Mouse (Mus musculus): ENCODE measurements around the gene Trim8. TPM values are rescaled to one million over a fixed set of nuclear protein-coding genes. Genes with fewer than 3 reads are reported as not detected.

Trim8 gene
- polyA plus RNA-seq, 1 experiment from 2014 or later, result 7.9 TPM

GRCm38 (mm10) chr19:46564043-46564462, 62.6 kb downstream of the Trim8 start:
- no peaks in the 10 kb centered on the region for H3K4me1 ChIP-seq (ENCODE audit: insufficient read depth)
- no peak overlapping the region for H3K4me2 ChIP-seq (ENCODE audit: low read depth, low read length)
- no peaks in the 10 kb centered on the region for H3K9me3 ChIP-seq (ENCODE audit: low read length)
- TF ChIP-seq CTCF (IDR thresholded peaks at IDR 0.05; ENCODE audit: low read depth) (no peak), EP300 (IDR thresholded peaks at IDR 0.05; ENCODE audit: low read depth) (no peak)
- H3K36me3 ChIP-seq (replicated peaks; ENCODE audit: insufficient read depth, low read length), result no peaks in the 10 kb centered on the region
- no peak for DNase-seq
- no peaks in the 10 kb centered on the region for H3K27me3 ChIP-seq (ENCODE audit: insufficient read depth, low read length)
- H3K27ac ChIP-seq (ENCODE audit: low read depth), result 0 out of 2 replicates have a peak overlapping the region, but pooled peaks have one; percentile 16
- no peak overlapping the region for H3K4me3 ChIP-seq (ENCODE audit: low read depth, low read length)
- H3K9ac ChIP-seq (replicated peaks), result no peak overlapping the region
- WGBS (ENCODE audit: insufficient replicate concordance), result 63% methylated on average over 14 of the region's 14 CpGs
- ATAC-seq, result peak; percentile 43; the same call in 1 of the 2 replicates

Other genes with a start within 250 kb of the Trim8 start
- 2.9 and 3.5 TPM in 2 replicates for gene Nfkb2, start 197.4 kb upstream of the Trim8 start, polyA plus RNA-seq (2015; fragmentation: Nextera tagmentation; extraction: Ambion mirVana)
- 1.9 and 2.0 TPM in 2 replicates for gene Psd, start 174.5 kb upstream of the Trim8 start, polyA plus RNA-seq (2015; fragmentation: Nextera tagmentation; extraction: Ambion mirVana)
- gene Fbxl15, start 173.5 kb upstream of the Trim8 start, polyA plus RNA-seq (2015; fragmentation: Nextera tagmentation; extraction: Ambion mirVana), result 8.6 and 8.8 TPM in 2 replicates
- 52.4 and 53.8 TPM in 2 replicates for gene Cuedc2, start 163.0 kb upstream of the Trim8 start, polyA plus RNA-seq (2015; fragmentation: Nextera tagmentation; extraction: Ambion mirVana)
- 3.4 and 3.9 TPM in 2 replicates for gene Mfsd13a, start 160.6 kb upstream of the Trim8 start, polyA plus RNA-seq (2015; fragmentation: Nextera tagmentation; extraction: Ambion mirVana)
- 0.75 and 1.0 TPM in 2 replicates for gene 2310034G01Rik, start 151.4 kb upstream of the Trim8 start, polyA plus RNA-seq (2015; fragmentation: Nextera tagmentation; extraction: Ambion mirVana)
- 31.8 and 35.4 TPM in 2 replicates for gene Actr1a, start 106.0 kb upstream of the Trim8 start, polyA plus RNA-seq (2015; fragmentation: Nextera tagmentation; extraction: Ambion mirVana)
- gene Sufu, start 104.8 kb upstream of the Trim8 start, polyA plus RNA-seq (2015; fragmentation: Nextera tagmentation; extraction: Ambion mirVana), result 3.7 and 3.8 TPM in 2 replicates
- gene Arl3, start 71.5 kb downstream of the Trim8 start, polyA plus RNA-seq (2015; fragmentation: Nextera tagmentation; extraction: Ambion mirVana), result 17.0 and 17.1 TPM in 2 replicates
- gene Sfxn2, start 71.7 kb downstream of the Trim8 start, polyA plus RNA-seq (2015; fragmentation: Nextera tagmentation; extraction: Ambion mirVana), result 63.0 and 63.4 TPM in 2 replicates
- gene Wbp1l, start 97.4 kb downstream of the Trim8 start, polyA plus RNA-seq (2015; fragmentation: Nextera tagmentation; extraction: Ambion mirVana), result 40.4 and 48.8 TPM in 2 replicates
- 3.3 and 5.8 TPM in 2 replicates for gene Cyp17a1, start 171.5 kb downstream of the Trim8 start, polyA plus RNA-seq (2015; fragmentation: Nextera tagmentation; extraction: Ambion mirVana)
- 6.6 and 7.1 TPM in 2 replicates for gene Borcs7, start 188.2 kb downstream of the Trim8 start, polyA plus RNA-seq (2015; fragmentation: Nextera tagmentation; extraction: Ambion mirVana)
- 28.4 and 30.1 TPM in 2 replicates for gene As3mt, start 205.8 kb downstream of the Trim8 start, polyA plus RNA-seq (2015; fragmentation: Nextera tagmentation; extraction: Ambion mirVana)

Measured in liver, postnatal 0 days (tissue).